Comparison of ENCODE assay signal across 8 mouse cellular contexts in the genomic region with DNA sequence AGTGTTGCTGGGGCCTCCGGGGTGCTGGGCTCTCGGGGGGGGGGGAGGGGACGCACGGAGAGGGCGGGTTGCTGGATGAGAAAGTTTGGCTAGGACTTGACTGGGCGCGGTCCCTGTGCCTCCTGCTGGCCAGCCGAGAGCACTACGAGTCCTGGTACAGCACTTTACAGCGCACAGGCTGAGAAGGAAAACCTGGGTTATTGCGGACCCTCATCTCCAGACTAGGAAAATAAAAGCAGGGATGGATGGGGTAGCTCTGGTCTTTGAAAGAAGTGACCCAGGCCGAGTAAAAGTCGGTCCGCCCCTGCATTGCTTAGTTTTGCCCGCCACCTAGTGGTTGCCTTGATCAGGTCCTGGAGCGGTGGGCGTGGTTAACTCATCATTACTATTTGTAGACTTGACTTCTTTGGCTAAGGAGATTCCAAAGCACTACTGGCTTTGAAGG. TPM values are rescaled to one million over a fixed set of nuclear protein-coding genes. Genes with fewer than 3 reads are reported as not detected.
DNase-seq lines count a peak whose midpoint lies in the region; ATAC-seq and TF ChIP-seq lines count a peak whose summit lies in the region.

No protein-coding gene starts in this region.

- H3K27me3 ChIP-seq in E14TG2a.4 (ENCODE audit: insufficient read depth, low read length) = peaks cover 92% of the 10 kb centered on the region
- H3K27me3 ChIP-seq in forebrain, embryonic 11.5 days (ENCODE audit: control insufficient read depth, insufficient read depth, low read length) = peaks cover 39% of the 10 kb centered on the region
- peaks cover 20% of the 10 kb centered on the region for H3K27me3 ChIP-seq in heart, embryonic 16.5 days (ENCODE audit: control insufficient read depth, insufficient read depth, low read length)
- H3K27me3 ChIP-seq in liver, embryonic 13.5 days = peaks cover 91% of the 10 kb centered on the region
- H3K27me3 ChIP-seq in stomach, embryonic 15.5 days (replicated peaks) = no peaks in the 10 kb centered on the region

- no peak overlapping the region for H3K27ac ChIP-seq in forebrain, embryonic 11.5 days (ENCODE audit: low read depth, low read length)
- H3K27ac ChIP-seq in heart, embryonic 16.5 days (ENCODE audit: low read length) = peak overlapping the region; percentile 81
- H3K27ac ChIP-seq in liver, embryonic 13.5 days = no peak overlapping the region
- peak overlapping the region; percentile 94 for H3K27ac ChIP-seq in stomach, embryonic 15.5 days

- peak; percentile 85 for DNase-seq in c-Kit-positive CD71-negative TER-119-negative erythroid progenitor cells, embryonic 14.5 days (ENCODE audit: low read depth)
- DNase-seq in forebrain, embryonic 11.5 days (ENCODE audit: low spot score) = peak; percentile 92
- DNase-seq in kidney, postnatal 25 days = peak; percentile 89 to 97
- DNase-seq in liver, embryonic 13.5 days = peak; percentile 67
- peak; percentile 91 for DNase-seq in neural tube, embryonic 10.5 days (ENCODE audit: extremely low spot score, low spot score)

- under 1% methylated on average over 17 of the region's 17 CpGs for WGBS in forebrain, embryonic 11.5 days
- under 1% methylated on average over 17 of the region's 17 CpGs for WGBS in heart, embryonic 16.5 days
- WGBS in liver, embryonic 13.5 days (ENCODE audit: insufficient replicate concordance) = 2% methylated on average over 17 of the region's 17 CpGs
- under 1% methylated on average over 17 of the region's 17 CpGs for WGBS in stomach, embryonic 15.5 days

- H3K9me3 ChIP-seq in E14TG2a.4 (ENCODE audit: low read length) = no peaks in the 10 kb centered on the region
- H3K9me3 ChIP-seq in forebrain, embryonic 11.5 days (ENCODE audit: control insufficient read depth, low read length) = no peaks in the 10 kb centered on the region
- H3K9me3 ChIP-seq in heart, embryonic 16.5 days (replicated peaks; ENCODE audit: control insufficient read depth, low read length) = no peaks in the 10 kb centered on the region
- no peaks in the 10 kb centered on the region for H3K9me3 ChIP-seq in liver, embryonic 13.5 days (replicated peaks)
- H3K9me3 ChIP-seq in stomach, embryonic 15.5 days = no peaks in the 10 kb centered on the region

- H3K9ac ChIP-seq in forebrain, embryonic 11.5 days (ENCODE audit: low read length) = peak overlapping the region; percentile 28; the same call in 1 of the 2 replicates
- H3K9ac ChIP-seq in heart, embryonic 16.5 days (ENCODE audit: low read length) = peak overlapping the region; percentile 73
- H3K9ac ChIP-seq in liver, embryonic 13.5 days = no peak overlapping the region; the same call in 1 of the 2 replicates
- H3K9ac ChIP-seq in stomach, embryonic 15.5 days = peak overlapping the region; percentile 55

- ATAC-seq in forebrain, embryonic 11.5 days (replicated peaks; ENCODE audit: low FRiP score) = peak; percentile 69
- peak; percentile 68 for ATAC-seq in heart, embryonic 16.5 days (replicated peaks; ENCODE audit: extremely low read depth, insufficient read depth, low FRiP score)
- ATAC-seq in liver, embryonic 13.5 days (ENCODE audit: low read depth) = peak; percentile 51; the same call in 1 of the 2 replicates
- ATAC-seq in stomach, embryonic 15.5 days (ENCODE audit: insufficient read depth, low FRiP score, low read depth) = peak; percentile 52

- TF ChIP-seq CTCF in E14TG2a.4 (conservative IDR thresholded peaks at IDR 0.05; ENCODE audit: low read length) = peak; percentile 80

- H3K36me3 ChIP-seq in E14TG2a.4 (ENCODE audit: insufficient read depth, low read length) = no peaks in the 10 kb centered on the region
- no peaks in the 10 kb centered on the region for H3K36me3 ChIP-seq in forebrain, embryonic 11.5 days (ENCODE audit: control insufficient read depth, insufficient read depth, low read length)
- H3K36me3 ChIP-seq in heart, embryonic 16.5 days (ENCODE audit: control insufficient read depth, insufficient read depth) = no peaks in the 10 kb centered on the region
- H3K36me3 ChIP-seq in liver, embryonic 13.5 days = no peaks in the 10 kb centered on the region
- peaks cover 22% of the 10 kb centered on the region for H3K36me3 ChIP-seq in stomach, embryonic 15.5 days

- peak overlapping the region; percentile 75 for H3K4me3 ChIP-seq in E14TG2a.4 (replicated peaks; ENCODE audit: low read length)
- peak overlapping the region; percentile 29 for H3K4me3 ChIP-seq in forebrain, embryonic 11.5 days (ENCODE audit: low read depth, low read length)
- peak overlapping the region; percentile 54 for H3K4me3 ChIP-seq in heart, embryonic 16.5 days (ENCODE audit: low read length)
- H3K4me3 ChIP-seq in liver, embryonic 13.5 days (replicated peaks) = peak overlapping the region; percentile 39
- peak overlapping the region; percentile 57 for H3K4me3 ChIP-seq in stomach, embryonic 15.5 days (replicated peaks)

- peak overlapping the region; percentile 55 for H3K4me2 ChIP-seq in forebrain, embryonic 11.5 days (ENCODE audit: low read depth, low read length, severe bottlenecking)
- peak overlapping the region; percentile 83 for H3K4me2 ChIP-seq in heart, embryonic 16.5 days (ENCODE audit: low read depth, low read length)
- H3K4me2 ChIP-seq in liver, embryonic 13.5 days = peak overlapping the region; percentile 59
- H3K4me2 ChIP-seq in stomach, embryonic 15.5 days = peak overlapping the region; percentile 68

- peaks cover 45% of the 10 kb centered on the region for H3K4me1 ChIP-seq in E14TG2a.4 (replicated peaks; ENCODE audit: low read depth, low read length)
- H3K4me1 ChIP-seq in forebrain, embryonic 11.5 days (replicated peaks; ENCODE audit: control insufficient read depth, insufficient read depth, low read length) = peaks cover 3% of the 10 kb centered on the region; the same call in 1 of the 2 replicates
- H3K4me1 ChIP-seq in heart, embryonic 16.5 days (ENCODE audit: control insufficient read depth, insufficient read depth, low read length) = peaks cover 15% of the 10 kb centered on the region
- H3K4me1 ChIP-seq in liver, embryonic 13.5 days (replicated peaks) = peaks cover 12% of the 10 kb centered on the region
- peaks cover 36% of the 10 kb centered on the region for H3K4me1 ChIP-seq in stomach, embryonic 15.5 days

RNA-seq across cellular contexts. Expression of a gene that starts 0.8 kb away (rescaled TPM):
- 163 and 164 TPM in 2 replicates for polyA plus RNA-seq in forebrain, embryonic 11.5 days (2014; fragmentation: Nextera tagmentation; extraction: Ambion mirVana)
- polyA plus RNA-seq in heart, embryonic 16.5 days (2015; fragmentation: Nextera tagmentation; extraction: Ambion mirVana) = 669 and 799 TPM in 2 replicates
- 83.0 and 85.6 TPM in 2 replicates for polyA plus RNA-seq in liver, embryonic 13.5 days (2015; fragmentation: Nextera tagmentation; extraction: Ambion mirVana)
- 1,375 and 1,459 TPM in 2 replicates for polyA plus RNA-seq in stomach, embryonic 15.5 days (2015; fragmentation: Nextera tagmentation; extraction: Ambion mirVana)

RNA-seq across cellular contexts. Expression of a gene that starts 30.5 kb away (rescaled TPM):
- polyA plus RNA-seq in forebrain, embryonic 11.5 days (2014; fragmentation: Nextera tagmentation; extraction: Ambion mirVana) = not detected in 2 replicates
- 0.33 TPM in 1 of 2 replicates, not detected in the other for polyA plus RNA-seq in heart, embryonic 16.5 days (2015; fragmentation: Nextera tagmentation; extraction: Ambion mirVana)
- polyA plus RNA-seq in liver, embryonic 13.5 days (2015; fragmentation: Nextera tagmentation; extraction: Ambion mirVana) = not detected in 2 replicates
- not detected in 2 replicates for polyA plus RNA-seq in stomach, embryonic 15.5 days (2015; fragmentation: Nextera tagmentation; extraction: Ambion mirVana)

RNA-seq across cellular contexts. Expression of a gene that starts 39.3 kb away (rescaled TPM):
- not detected in 2 replicates for polyA plus RNA-seq in forebrain, embryonic 11.5 days (2014; fragmentation: Nextera tagmentation; extraction: Ambion mirVana)
- polyA plus RNA-seq in heart, embryonic 16.5 days (2015; fragmentation: Nextera tagmentation; extraction: Ambion mirVana) = 27.9 and 29.4 TPM in 2 replicates
- 0.21 and 0.28 TPM in 2 replicates for polyA plus RNA-seq in liver, embryonic 13.5 days (2015; fragmentation: Nextera tagmentation; extraction: Ambion mirVana)
- 0.17 and 0.27 TPM in 2 replicates for polyA plus RNA-seq in stomach, embryonic 15.5 days (2015; fragmentation: Nextera tagmentation; extraction: Ambion mirVana)

RNA-seq across cellular contexts. Expression of a gene that starts 54.0 kb away (rescaled TPM):
- 17.2 and 18.6 TPM in 2 replicates for polyA plus RNA-seq in forebrain, embryonic 11.5 days (2014; fragmentation: Nextera tagmentation; extraction: Ambion mirVana)
- 5.8 and 6.4 TPM in 2 replicates for polyA plus RNA-seq in heart, embryonic 16.5 days (2015; fragmentation: Nextera tagmentation; extraction: Ambion mirVana)
- polyA plus RNA-seq in liver, embryonic 13.5 days (2015; fragmentation: Nextera tagmentation; extraction: Ambion mirVana) = 10.0 and 10.6 TPM in 2 replicates
- 10.3 TPM in 2 replicates for polyA plus RNA-seq in stomach, embryonic 15.5 days (2015; fragmentation: Nextera tagmentation; extraction: Ambion mirVana)

Comparison
In these comparisons a context has a peak if more than half of its experiments do, and no peak if none do; other contexts are left out.
1. H3K27ac ChIP-seq: peak in heart, embryonic 16.5 days (single experiment) and stomach, embryonic 15.5 days (single experiment); none in forebrain, embryonic 11.5 days (single experiment) and liver, embryonic 13.5 days (single experiment).
2. RNA of a gene that starts 39.3 kb away (polyA plus RNA-seq): 27.9 to 29.4 TPM in heart, embryonic 16.5 days; 0.21 to 0.28 TPM in liver, embryonic 13.5 days, 0.17 to 0.27 TPM in stomach, embryonic 15.5 days and not detected in forebrain, embryonic 11.5 days; every median in the first group is over 10 times any median in the second.
3. Peak in every context shown above with its lines, with median percentiles within 50 percentile points of each other: H3K4me3 ChIP-seq, DNase-seq, ATAC-seq and H3K4me2 ChIP-seq.